Mouse (Mus musculus): ENCODE results near the gene Slc16a9.
A peak's percentile ranks its signal among the peaks of the same experiment; 100 is the strongest.

Slc16a9 gene

DNA sequence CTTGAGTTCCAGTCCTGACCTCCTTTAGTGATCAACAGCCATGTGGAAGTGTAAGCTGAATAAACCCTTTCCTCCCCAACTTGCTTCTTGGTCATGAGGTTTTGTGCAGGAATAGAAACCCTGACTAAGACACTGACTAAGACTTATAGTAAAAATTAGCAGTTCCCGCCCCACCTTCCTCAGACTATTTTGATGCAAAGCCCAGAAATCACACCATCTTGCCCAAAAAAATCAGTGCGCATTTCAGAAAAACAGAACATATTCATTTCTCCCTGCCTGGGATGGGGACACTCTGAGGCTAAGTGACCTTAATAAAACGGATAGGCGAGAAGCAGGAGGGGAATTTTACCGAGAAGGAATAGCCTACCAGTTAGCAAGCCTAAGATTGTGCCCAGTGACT is 60.8 kb downstream of the Slc16a9 start:
- DNase-seq, result no peak

DNA sequence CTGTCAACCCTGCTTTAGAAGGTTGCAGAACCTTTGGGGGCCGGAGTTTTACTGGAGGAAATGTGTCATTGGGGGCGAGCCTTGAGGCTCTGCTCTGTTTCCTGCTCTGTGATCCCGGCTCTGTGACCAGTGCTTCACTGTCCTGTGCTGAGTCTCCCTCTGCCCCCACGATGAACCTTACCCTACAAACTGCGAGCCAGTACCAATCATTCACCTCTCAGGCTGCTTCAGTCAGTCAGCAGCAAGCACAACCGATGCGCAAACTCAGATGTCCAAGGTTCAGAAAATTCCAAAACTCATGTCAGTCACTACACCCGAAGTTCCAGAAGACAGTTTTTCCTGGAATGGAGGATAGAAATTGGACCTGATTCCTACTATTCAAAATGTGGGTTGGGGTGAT is 64.5 kb downstream of the Slc16a9 start:
- no peak for DNase-seq

DNA sequence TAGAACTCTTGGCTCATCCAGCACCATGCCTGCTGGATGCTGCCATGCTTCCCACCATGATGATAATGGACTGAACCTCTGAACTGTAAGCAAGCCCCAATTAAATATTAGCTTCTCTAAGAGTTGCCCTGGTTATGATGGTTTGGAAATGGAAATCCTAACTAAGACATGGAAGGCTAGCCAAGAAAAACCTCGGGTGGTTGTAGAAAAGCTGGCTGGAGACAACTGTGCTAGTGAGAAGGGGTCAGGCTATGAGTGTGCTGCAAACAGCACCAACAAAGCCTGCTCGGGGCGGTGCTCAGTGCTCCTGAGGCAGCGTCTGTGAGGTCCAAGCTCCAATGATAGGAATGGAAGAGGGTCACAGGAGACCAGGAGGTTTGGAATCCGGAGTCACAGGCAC is 65.7 kb downstream of the Slc16a9 start:
- DNase-seq, result no peak

DNA sequence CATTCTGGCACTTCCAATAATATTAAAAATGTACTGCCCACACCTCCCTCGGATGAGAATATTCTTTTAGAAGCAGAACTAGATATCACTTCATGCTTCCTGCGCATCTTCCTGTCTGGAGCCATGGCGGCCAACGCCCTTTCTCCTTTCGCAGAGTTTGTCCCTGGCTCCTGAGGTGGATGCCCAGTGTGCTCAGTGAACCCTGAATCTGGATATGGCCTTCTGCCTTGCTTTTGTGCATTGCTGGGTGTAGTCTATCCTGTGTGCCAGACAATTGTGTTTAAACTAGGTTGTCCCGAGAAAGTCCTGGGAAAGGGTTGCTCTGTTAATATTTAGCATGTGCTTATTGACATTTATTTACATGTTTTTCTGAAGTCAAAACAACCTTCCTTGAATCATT is 71.0 kb downstream of the Slc16a9 start:
- no peak for DNase-seq

DNA sequence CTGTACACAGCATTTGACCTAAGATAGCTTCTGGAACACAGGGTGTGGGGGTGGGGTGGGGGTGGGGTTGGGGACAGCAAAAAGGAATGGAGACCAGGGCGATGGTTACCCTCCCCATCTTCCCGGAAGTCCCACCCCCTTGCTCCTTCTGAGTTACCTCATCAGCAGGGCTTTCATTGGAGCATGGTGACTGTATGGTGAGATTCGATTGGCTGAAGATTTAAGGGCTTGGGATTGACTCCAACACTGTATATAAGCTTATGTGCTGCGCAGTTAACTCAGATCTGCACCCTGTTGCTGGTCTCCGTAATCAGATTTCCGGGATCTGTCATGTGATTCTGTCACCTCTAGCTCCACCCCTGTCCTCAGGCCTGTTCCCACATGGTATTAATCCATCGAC is 72.0 kb downstream of the Slc16a9 start:
- no peak for DNase-seq

DNA sequence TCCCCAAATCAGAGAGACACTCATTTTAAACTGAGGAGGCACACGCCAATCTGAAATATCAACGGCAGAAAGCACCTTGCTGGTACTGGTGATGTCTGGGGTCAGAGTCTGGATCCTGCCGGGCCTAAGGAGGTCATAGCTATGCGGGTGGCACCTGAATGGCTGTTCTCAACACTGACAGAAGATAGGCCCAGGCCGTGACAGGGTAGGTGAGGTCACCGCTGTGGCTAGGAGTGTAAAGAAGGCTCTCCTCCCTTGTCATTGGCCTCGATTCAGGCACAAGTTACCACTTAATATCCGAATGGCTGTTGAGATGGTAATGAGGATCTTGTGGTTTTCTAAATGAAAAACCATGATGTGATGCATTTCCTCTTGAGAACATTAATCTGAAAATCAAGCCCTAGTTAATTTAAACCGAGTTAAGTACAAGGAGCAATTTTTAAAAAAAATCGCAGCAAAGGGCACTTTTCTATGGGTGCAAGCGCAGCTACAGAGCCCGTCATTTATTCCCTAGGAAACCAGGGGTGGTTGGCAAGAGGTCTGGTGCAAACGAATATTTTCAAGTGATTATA is 72.6 kb downstream of the Slc16a9 start:
- DNase-seq, result no peak

DNA sequence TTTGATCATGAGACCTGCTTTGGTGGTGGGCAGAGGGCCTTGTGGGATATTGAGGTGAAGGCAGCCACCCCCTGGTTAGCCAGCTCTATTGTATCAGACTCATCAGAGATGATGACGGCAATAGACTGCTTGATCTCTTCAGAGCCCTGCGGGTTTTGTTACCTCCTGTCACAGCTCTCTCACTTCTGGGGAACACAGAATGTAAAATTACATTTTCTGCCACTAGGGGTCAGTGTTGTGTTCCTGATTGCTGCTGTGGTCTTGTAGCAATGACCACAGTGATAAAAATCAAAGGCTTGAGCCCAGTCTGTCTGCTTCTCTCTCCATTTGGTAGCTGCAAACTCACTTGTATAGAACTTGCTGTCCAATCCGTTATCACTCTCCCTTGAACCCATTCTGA is 73.7 kb downstream of the Slc16a9 start:
- DNase-seq, result peak; percentile 15

DNA sequence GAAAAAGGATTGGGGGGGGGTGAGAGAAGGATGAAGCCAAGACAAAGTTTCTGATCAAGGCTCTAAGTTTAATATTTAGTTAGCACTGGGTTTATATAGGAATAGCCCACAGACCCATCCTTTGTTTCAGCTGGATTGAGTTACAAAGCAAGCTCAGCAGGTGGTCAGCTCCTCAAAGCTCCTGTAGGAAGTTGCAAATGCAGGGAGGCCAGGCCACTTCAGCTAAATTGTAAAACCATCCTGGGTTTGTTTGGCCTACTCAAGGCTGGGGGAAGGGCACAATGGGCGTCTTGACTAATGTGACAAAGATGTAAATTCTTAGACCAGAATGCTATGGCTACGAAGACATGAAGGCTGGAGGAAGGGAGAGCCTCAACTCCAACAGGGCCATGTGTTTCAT is 80.6 kb downstream of the Slc16a9 start:
- DNase-seq, result no peak

DNA sequence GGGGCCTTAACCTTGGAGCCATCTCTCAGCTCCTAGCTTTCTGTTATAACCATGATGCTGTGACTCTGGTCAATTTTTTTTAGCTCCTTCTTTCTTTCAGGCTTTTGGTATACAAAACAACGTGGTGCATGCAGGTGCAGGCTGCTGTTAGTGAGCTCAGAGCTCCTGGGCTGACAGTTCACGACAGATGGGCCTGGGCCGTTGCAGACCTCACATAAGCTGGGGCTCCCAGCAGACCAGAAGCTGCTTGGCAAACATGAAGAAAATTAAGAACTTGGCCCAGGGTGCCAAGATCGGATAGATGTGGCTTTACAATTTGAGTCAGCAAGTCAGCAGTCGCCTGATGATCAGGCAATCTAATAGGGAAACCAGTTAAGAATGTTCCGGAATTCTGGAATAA is 82.4 kb downstream of the Slc16a9 start:
- DNase-seq, result no peak

DNA sequence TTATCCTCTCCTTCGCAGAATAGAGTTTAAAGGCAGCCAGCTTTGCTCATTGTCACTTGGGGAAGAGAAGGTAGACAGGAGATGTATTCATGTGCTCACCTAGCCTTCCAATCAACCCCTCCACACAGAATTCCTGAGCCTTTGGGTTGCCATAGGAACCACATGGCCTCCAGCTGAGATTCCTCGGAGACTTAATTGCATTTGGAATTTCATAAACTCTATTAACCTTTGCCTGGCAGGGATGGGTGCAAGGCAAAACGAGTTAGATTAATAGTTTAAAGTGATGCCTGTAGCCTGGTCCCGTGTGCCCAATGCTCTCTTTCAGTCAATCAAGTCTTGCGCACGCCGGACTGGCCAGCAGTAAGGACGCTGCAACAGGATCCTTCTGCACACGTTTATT is 83.2 kb downstream of the Slc16a9 start:
- DNase-seq, result no peak

Data from thymus, postnatal 14 days (tissue).